Mouse (Mus musculus) stomach, postnatal 0 days (tissue): ENCODE results near the gene Hnrnpll.

ENCODE experiments used
- CTCF ChIP-seq: IDR thresholded peaks from 2 replicates; pipeline ENCODE4 v1.5.1; 2016; ENCODE audit warnings: antibody characterized with exemption, low read depth, mild to moderate bottlenecking, moderate library complexity
- EP300 ChIP-seq: optimal IDR thresholded peaks from 2 replicates; pipeline ENCODE3; 2016; ENCODE audit warnings: antibody characterized with exemption

DNA sequence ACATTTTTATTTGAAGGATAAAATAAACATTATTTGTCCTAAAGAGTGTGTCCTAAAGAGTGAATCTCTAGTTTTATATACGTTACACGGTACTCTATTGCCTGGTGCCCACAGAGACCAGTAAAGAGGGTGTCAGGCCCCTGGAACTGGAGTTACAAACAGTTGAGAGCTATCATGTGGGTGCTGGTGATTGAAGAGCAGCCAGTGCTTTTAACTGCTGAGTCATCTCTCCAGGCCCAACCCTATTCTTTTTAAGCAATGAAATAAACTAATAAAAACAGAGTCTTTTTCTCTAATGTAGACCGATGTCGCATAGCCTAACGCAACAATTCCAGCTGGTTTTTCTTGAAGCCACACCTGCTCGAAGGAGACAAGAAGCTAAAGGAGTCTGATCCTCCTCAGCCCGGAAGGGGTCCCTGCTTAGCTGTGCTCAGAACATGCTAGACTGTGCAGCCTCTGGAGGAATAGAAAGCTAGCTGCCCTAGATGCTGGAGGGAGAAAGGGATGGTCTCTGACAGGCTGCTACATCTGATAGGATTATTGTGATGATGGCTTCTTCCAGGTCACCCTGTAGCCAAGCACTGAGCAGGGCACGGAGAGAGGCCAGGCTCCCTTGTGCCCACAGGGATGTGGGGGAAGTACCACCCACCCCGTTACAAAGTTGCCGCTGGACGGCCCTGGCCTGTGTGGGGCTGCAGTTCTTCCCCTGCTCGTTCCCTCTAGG, 80.2 kb downstream of the Hnrnpll start:
- no peak for TF ChIP-seq CTCF
- TF ChIP-seq EP300 = no peak
